Mouse (Mus musculus) lung, embryonic 16.5 days (tissue): ENCODE results near the gene Fam78a. TPM values are rescaled to one million over a fixed set of nuclear protein-coding genes. Genes with fewer than 3 reads are reported as not detected.

Experiments used
- ATAC-seq: fragments of 200-750 bp; cut with Nextera tagmentation; 2 replicates; pipeline ENCODE4 v1.8.0; 2017; ENCODE audit warnings: low read depth, mild to moderate bottlenecking, moderate library complexity
- H3K27ac ChIP-seq: fragments of 300-500 bp; sonication (generic); 2 replicates; pipeline ENCODE4 v1.5.1; 2014; ENCODE audit warnings: mild to moderate bottlenecking, control low read depth, low read length
- H3K27me3 ChIP-seq: fragments of 300-500 bp; sonication (generic); 2 replicates; pipeline ENCODE4 v1.6.1; 2014; ENCODE audit warnings: low read depth, low read length, mixed read lengths; ENCODE audit not compliant: control insufficient read depth, insufficient read depth
- H3K36me3 ChIP-seq: fragments of 300-500 bp; sonication (generic); 2 replicates; pipeline ENCODE4 v1.6.1; 2014; ENCODE audit warnings: low read length; ENCODE audit not compliant: control insufficient read depth, insufficient read depth
- H3K4me1 ChIP-seq: fragments of 300-500 bp; sonication (generic); replicated peaks from 2 replicates; pipeline ENCODE4 v1.6.1; 2014; ENCODE audit warnings: low read length, mixed read lengths; ENCODE audit not compliant: control insufficient read depth, insufficient read depth
- H3K4me2 ChIP-seq: fragments of 300-500 bp; sonication (generic); 2 replicates; pipeline ENCODE4 v1.6.1; 2014; ENCODE audit warnings: low read depth, low read length, control low read depth
- H3K4me3 ChIP-seq: fragments of 300-500 bp; sonication (generic); 2 replicates; pipeline ENCODE4 v1.5.1; 2014; ENCODE audit warnings: mild to moderate bottlenecking, low read length, control low read depth
- H3K9ac ChIP-seq: fragments of 300-500 bp; sonication (generic); 2 replicates; pipeline ENCODE4 v1.6.1; 2014; ENCODE audit warnings: low read length, control low read depth
- H3K9me3 ChIP-seq: fragments of 300-500 bp; sonication (generic); 2 replicates; pipeline ENCODE4 v1.6.1; 2016; ENCODE audit warnings: low read length; ENCODE audit not compliant: control insufficient read depth
- WGBS: fragments of 180-500 bp; shearing (Covaris S2); extraction: QIAGEN DNeasy Blood & Tissue Kit; methylation state at CpG from one replicate; pipeline ENCODE4 v1.1.7; 2014; 5-methylcytosine and 5-hydroxymethylcytosine counted together
- polyA plus RNA-seq: library from polyadenylated mRNA; unstranded; fragments of >200 nt; fragmentation: Nextera tagmentation; extraction: Ambion mirVana; gene quantifications from 2 replicates; pipeline ENCODE4 v1.2.1, GENCODE M21; 2015

Fam78a gene
- polyA plus RNA-seq, 1 experiment from 2014 or later = 4.4 TPM

DNA sequence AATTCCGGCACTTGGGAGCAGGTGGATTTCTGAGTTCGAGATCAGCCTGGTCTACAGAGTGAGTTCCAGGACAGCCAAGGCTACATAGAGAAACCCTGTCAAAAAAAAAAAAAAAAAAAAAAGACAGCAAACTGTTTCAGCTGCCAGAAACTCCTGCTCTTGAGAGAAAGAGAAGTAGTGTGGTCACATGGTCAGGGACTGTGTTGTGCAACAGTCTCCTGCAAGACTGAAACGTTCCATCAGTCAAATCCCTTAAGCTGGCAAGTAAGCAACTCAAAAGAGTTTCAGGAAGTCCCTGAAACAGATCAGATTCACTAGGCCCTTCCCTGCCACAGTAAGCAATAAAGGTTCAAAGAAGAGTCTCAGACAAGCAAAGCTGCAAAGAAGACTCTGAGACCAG is 4.9 kb upstream of the Fam78a start:
- Histone ChIP-seq H3K9ac (no peak overlapping the region), H3K36me3 (no peaks in the 10 kb centered on the region), H3K4me2 (no peak overlapping the region), H3K27me3 (peaks cover 19% of the 10 kb centered on the region), H3K9me3 (no peaks in the 10 kb centered on the region; the same call in 1 of the 2 replicates), H3K4me3 (no peak overlapping the region), H3K27ac (no peak overlapping the region), H3K4me1 (peaks cover 9% of the 10 kb centered on the region)
- WGBS = 61% methylated on average over 3 of the region's 3 CpGs
- ATAC-seq = no peak

- peak overlapping the region; percentile 53 for H3K4me2 ChIP-seq
- ATAC-seq = peak; percentile 16; the same call in 1 of the 2 replicates
- peak overlapping the region; percentile 50; the same call in 1 of the 2 replicates for H3K9ac ChIP-seq
- H3K27me3 ChIP-seq = peaks cover 28% of the 10 kb centered on the region
- WGBS = 4% methylated on average over 34 of the region's 35 CpGs
- no peaks in the 10 kb centered on the region for H3K36me3 ChIP-seq
- peaks cover 16% of the 10 kb centered on the region for H3K4me1 ChIP-seq
- no peaks in the 10 kb centered on the region; the same call in 1 of the 2 replicates for H3K9me3 ChIP-seq
- peak overlapping the region; percentile 31 for H3K4me3 ChIP-seq
- H3K27ac ChIP-seq = no peak overlapping the region
These were observed 3.8 kb upstream of the Fam78a start for GRCm38 (mm10) chr2:32088372-32088981.

DNA sequence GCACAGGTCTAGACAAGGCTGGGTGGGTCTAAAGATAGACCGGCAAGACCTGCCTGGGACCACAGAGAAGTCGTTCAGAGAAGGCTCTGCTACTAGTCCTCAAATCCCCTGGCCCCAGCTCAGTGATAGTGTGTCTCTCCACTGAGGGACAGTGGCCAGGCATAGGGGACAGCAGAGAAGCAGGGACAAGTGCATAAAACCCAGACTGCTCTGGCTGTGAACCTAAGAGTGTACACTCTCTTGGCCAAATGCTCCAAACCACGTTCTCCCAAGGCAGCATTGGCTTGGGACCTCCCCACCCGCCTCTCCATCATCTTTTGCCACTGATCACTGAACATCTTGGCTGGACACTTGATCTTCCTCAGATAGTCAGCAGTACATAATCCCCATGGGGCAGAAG is 2.9 kb upstream of the Fam78a start:
- peaks cover 37% of the 10 kb centered on the region for H3K27me3 ChIP-seq
- H3K9me3 ChIP-seq = no peaks in the 10 kb centered on the region; the same call in 1 of the 2 replicates
- no peak for ATAC-seq
- H3K4me3 ChIP-seq = no peak overlapping the region
- WGBS = 42% methylated on average over 4 of the region's 4 CpGs
- no peak overlapping the region for H3K4me2 ChIP-seq
- H3K9ac ChIP-seq = no peak overlapping the region
- H3K4me1 ChIP-seq = peaks cover 22% of the 10 kb centered on the region
- no peaks in the 10 kb centered on the region for H3K36me3 ChIP-seq
- H3K27ac ChIP-seq = no peak overlapping the region

DNA sequence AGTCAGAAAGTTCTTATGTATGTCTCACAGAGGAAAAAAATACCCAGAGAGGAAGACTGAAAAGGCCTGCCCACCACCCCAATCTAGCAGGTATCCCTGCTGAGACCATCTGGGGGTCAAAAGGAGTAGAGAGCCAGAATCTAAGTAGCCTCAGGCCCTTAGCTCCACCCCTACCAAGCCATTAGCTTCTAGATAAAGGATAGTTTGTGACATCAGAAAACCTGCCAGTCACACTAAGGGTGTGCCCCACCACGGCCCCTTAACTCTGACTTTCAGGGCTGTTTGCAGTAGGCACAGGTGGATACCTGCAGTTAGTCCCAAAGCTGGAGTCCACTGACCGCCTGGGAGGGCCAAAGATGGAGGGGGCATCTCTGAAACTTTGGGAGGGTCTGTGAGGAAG is 574 bp upstream of the Fam78a start:
- 44% methylated on average over 2 of the region's 2 CpGs for WGBS
- Histone ChIP-seq H3K27me3 (peaks cover 45% of the 10 kb centered on the region), H3K9ac (no peak overlapping the region), H3K27ac (no peak overlapping the region), H3K36me3 (no peaks in the 10 kb centered on the region), H3K4me3 (no peak overlapping the region), H3K9me3 (no peaks in the 10 kb centered on the region; the same call in 1 of the 2 replicates), H3K4me2 (no peak overlapping the region), H3K4me1 (peaks cover 22% of the 10 kb centered on the region)
- ATAC-seq = no peak

- no peak; the same call in 1 of the 2 replicates for ATAC-seq
- H3K4me2 ChIP-seq = peak overlapping the region; percentile 97
- H3K4me3 ChIP-seq = peak overlapping the region; percentile 69
- 19% methylated on average over 2 of the region's 2 CpGs for WGBS
- H3K27ac ChIP-seq = no peak overlapping the region
- H3K9me3 ChIP-seq = no peaks in the 10 kb centered on the region; the same call in 1 of the 2 replicates
- H3K4me1 ChIP-seq = peaks cover 22% of the 10 kb centered on the region
- H3K27me3 ChIP-seq = peaks cover 45% of the 10 kb centered on the region
- peak overlapping the region; percentile 68; the same call in 1 of the 2 replicates for H3K9ac ChIP-seq
- no peaks in the 10 kb centered on the region for H3K36me3 ChIP-seq
These were observed 179 bp upstream of the Fam78a start for GRCm38 (mm10) chr2:32084872-32085199.

- ATAC-seq = peak; percentile 40; the same call in 1 of the 2 replicates
- no peaks in the 10 kb centered on the region for H3K9me3 ChIP-seq
- H3K27me3 ChIP-seq = peaks cover 42% of the 10 kb centered on the region
- no peaks in the 10 kb centered on the region for H3K36me3 ChIP-seq
- H3K4me3 ChIP-seq = peak overlapping the region; percentile 69
- peak overlapping the region; percentile 50 for H3K27ac ChIP-seq
- H3K4me1 ChIP-seq = peaks cover 15% of the 10 kb centered on the region
- H3K4me2 ChIP-seq = peak overlapping the region; percentile 97
- peak overlapping the region; percentile 68 for H3K9ac ChIP-seq
- WGBS = under 1% methylated on average over 80 of the region's 91 CpGs
These were observed 1.3 kb downstream of the Fam78a start for GRCm38 (mm10) chr2:32083159-32084011.

- H3K9ac ChIP-seq = peak overlapping the region; percentile 68
- H3K27ac ChIP-seq = peak overlapping the region; percentile 18; the same call in 1 of the 2 replicates
These were observed 2.4 kb downstream of the Fam78a start for GRCm38 (mm10) chr2:32082229-32082628.

GRCm38 (mm10) chr2:32081296-32081929 is 3.2 kb downstream of the Fam78a start:
- 67% methylated on average over 14 of the region's 14 CpGs for WGBS
- Histone ChIP-seq H3K27ac (peak overlapping the region; percentile 65; the same call in 1 of the 2 replicates), H3K4me1 (peaks cover 13% of the 10 kb centered on the region), H3K4me2 (peak overlapping the region; percentile 97), H3K9ac (peak overlapping the region; percentile 68), H3K36me3 (no peaks in the 10 kb centered on the region), H3K9me3 (no peaks in the 10 kb centered on the region), H3K27me3 (peaks cover 30% of the 10 kb centered on the region), H3K4me3 (peak overlapping the region; percentile 69)
- no peak for ATAC-seq

More at GRCm38 (mm10) chr2:32082229-32082628, 2.4 kb downstream of the Fam78a start:
- H3K9me3 ChIP-seq = no peaks in the 10 kb centered on the region
- no peak for ATAC-seq
- no peaks in the 10 kb centered on the region for H3K36me3 ChIP-seq
- H3K4me3 ChIP-seq = peak overlapping the region; percentile 69
- peak overlapping the region; percentile 97 for H3K4me2 ChIP-seq
- H3K27me3 ChIP-seq = peaks cover 32% of the 10 kb centered on the region
- peaks cover 13% of the 10 kb centered on the region for H3K4me1 ChIP-seq
- WGBS = 63% methylated on average over 2 of the region's 2 CpGs

- Histone ChIP-seq H3K4me3 (no peak overlapping the region), H3K4me2 (peak overlapping the region; percentile 32), H3K27ac (peak overlapping the region; percentile 57; the same call in 1 of the 2 replicates), H3K9me3 (no peaks in the 10 kb centered on the region), H3K9ac (peak overlapping the region; percentile 35), H3K4me1 (peaks cover 13% of the 10 kb centered on the region), H3K36me3 (no peaks in the 10 kb centered on the region), H3K27me3 (peaks cover 30% of the 10 kb centered on the region)
- WGBS = 83% methylated on average over 3 of the region's 3 CpGs
- no peak for ATAC-seq
These were observed 4.0 kb downstream of the Fam78a start for GRCm38 (mm10) chr2:32080681-32081080.
